Mouse (Mus musculus) c-Kit-positive CD71-positive TER-119-negative erythroid progenitor cells, embryonic 14.5 days (primary cell): Measurements from ENCODE around the gene Tor1aip1.
A peak's percentile ranks its signal among the peaks of the same experiment; 100 is the strongest.

ENCODE experiments used
- DNase-seq: peaks from one replicate; pipeline ENCODE4 v3.0.0-alpha.2; 2013; ENCODE audit warnings: low read depth

Tor1aip1 gene

GRCm38 (mm10) chr1:156035930-156036737 is at the start of gene Tor1aip1:
TSS of gene Tor1aip1 (minus strand) at chr1:156036480.
- DNase-seq, result peak; percentile 92

- DNase-seq, result peak; percentile 53
Observed at GRCm38 (mm10) chr1:156085770-156086169, 49.5 kb upstream of the Tor1aip1 start.

DNA sequence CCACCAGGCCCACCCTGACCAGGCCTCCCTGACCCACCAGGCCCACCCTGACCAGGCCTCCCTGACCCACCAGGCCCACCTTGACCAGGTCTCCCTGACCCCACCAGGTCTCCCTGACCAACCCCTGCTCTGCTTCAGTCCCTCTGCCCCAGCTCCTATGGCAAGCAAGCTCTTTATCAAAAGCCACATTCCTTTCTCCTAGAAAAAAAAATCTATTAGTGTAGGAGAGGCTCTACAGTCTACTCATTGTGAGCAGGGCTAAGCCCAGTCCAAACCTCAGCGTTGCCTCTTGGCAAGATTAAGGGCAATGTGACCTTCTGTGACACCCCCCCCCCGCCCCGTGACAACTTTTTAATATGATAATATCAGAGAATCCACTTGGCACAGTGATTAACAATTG is 48.3 kb upstream of the Tor1aip1 start:
- DNase-seq, result no peak

DNA sequence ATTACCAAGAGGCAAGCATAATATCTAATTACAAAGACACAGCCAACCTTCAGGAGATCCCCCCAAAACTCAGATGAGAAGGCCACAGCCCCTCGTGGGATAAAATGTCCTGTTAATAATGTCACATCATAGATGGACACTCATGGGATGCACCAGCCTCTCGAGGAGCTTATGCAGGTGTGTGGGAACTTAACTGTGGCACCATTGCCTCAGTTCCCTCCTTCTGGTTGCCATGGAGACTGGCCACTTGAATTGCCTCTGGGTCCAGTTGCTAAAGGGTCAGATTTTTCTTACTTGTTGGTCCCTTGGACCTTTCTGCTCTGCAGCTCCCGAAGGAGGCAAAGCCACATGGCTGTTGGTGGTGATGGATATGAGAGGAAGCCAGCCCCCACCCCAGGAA is 41.4 kb upstream of the Tor1aip1 start:
- no peak for DNase-seq

DNA sequence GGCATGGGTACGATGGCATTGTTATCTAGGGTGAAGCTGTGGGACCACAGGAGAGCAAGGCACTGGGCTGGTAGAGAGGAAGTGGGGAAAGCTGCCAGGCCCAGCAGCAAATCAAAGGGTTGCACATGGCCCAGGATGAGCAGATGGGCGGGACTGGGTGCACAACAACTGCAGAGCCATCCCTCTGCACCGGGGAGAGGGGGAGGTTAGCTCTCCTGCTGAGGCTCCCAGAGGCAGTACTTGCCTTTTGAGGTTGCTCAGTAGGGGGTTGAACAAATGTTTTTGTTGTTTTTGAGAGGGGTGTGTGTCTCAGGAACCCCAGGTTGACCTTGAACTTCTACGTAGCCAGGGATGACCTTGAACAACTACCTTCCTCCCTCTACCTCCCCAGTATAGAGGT is 40.2 kb upstream of the Tor1aip1 start:
- no peak for DNase-seq

GRCm38 (mm10) chr1:156074575-156074974 is 38.3 kb upstream of the Tor1aip1 start:
- no peak for DNase-seq

- no peak for DNase-seq
Observed at GRCm38 (mm10) chr1:156073169-156073821, 37.0 kb upstream of the Tor1aip1 start.

- DNase-seq, result no peak
Observed at GRCm38 (mm10) chr1:156070106-156070505, 33.8 kb upstream of the Tor1aip1 start.

GRCm38 (mm10) chr1:156066133-156066532 is 29.9 kb upstream of the Tor1aip1 start:
- DNase-seq, result no peak

GRCm38 (mm10) chr1:156062193-156062592 is 25.9 kb upstream of the Tor1aip1 start:
- DNase-seq, result no peak

DNA sequence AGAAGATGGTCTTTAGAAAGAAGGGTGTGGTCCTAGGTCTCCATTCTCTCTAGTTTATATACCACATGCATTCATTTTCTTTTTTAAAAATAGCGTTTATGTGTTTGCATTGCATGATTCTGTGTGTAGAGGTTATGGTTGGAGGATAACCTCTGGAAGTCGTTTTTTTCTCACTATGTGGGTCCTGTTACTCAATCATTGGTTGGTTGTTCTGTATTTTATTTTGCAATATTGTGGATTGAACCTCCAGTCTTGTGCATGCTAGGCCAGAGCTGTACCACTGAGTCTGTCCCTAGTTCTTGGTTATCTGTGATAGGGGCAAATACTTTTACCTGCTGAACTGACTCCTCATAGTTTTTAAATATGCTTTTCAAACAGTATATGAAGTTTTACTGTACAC is 21.9 kb upstream of the Tor1aip1 start:
- DNase-seq, result no peak

- DNase-seq, result no peak
Observed at GRCm38 (mm10) chr1:156046688-156047087, 10.4 kb upstream of the Tor1aip1 start.

GRCm38 (mm10) chr1:156044211-156044611 is 7.9 kb upstream of the Tor1aip1 start:
- DNase-seq, result no peak

- DNase-seq, result peak; percentile 55
Observed at GRCm38 (mm10) chr1:156043027-156043426, 6.7 kb upstream of the Tor1aip1 start.

GRCm38 (mm10) chr1:156042481-156042880 is 6.2 kb upstream of the Tor1aip1 start:
- no peak for DNase-seq

GRCm38 (mm10) chr1:156041451-156042241 is 5.4 kb upstream of the Tor1aip1 start:
- peak; percentile 31 for DNase-seq

- peak; percentile 95 for DNase-seq
Observed at GRCm38 (mm10) chr1:156040731-156041401, 4.6 kb upstream of the Tor1aip1 start.

DNA sequence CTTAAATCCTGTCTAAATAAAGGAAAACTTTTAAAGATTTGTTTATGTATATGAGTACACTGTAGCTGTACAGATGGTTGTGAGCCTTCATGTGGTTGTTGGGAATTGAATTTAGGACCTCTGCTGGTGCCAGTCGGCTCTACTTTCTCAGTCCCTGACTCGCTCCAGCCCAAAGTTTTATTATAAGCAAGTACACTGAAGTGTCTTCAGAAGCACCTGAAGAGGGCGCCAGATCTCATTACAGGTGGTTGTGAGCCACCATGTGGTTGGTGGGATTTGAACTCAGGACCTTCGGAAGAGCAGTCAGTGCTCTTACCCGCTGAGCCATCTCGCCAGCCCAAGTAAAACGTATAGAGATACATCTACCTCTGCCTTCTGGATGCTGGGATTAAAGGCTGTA is 3.7 kb upstream of the Tor1aip1 start:
- DNase-seq, result peak; percentile 11

- peak; percentile 74 for DNase-seq
Observed at GRCm38 (mm10) chr1:156037144-156037583, 884 bp upstream of the Tor1aip1 start.

DNA sequence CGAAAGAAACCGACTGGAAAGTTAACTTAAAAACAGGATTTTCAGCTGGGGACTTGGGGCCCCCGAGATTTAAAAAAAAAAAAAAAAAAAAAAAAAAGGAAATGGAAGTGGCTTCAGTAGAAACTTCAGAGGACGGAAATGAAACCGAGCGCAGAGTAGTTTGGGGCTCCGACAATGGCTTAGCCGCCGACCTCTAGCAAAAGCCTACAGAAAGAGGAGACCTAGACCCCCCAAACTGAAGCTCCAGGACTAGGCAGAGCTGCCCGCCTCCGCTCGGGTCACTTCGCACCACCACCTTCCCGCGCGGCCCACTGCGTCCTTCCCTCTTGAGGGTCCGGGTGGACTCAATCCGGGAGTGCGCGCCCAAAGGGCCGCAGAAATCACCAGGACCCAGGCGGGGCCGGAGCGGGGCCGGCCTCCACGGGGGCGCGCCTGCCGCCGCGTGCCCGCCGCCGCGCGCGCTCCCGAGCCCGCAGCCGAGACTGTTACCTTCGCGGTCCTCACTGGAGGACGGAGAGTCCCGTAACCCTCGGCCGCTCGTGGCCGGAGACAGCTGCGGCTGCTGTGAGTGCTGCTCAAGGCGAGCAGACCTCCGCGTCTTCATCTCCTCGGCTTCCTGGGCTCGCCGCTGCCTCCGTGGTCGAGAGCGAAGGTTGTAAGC is 881 bp downstream of the Tor1aip1 start, which contains the start of gene Tor1aip2:
Gene Tor1aip2, plus strand, starts transcription at position 135 of the 661 bp plus-strand sequence.
- peak; percentile 68 for DNase-seq

- peak; percentile 14 for DNase-seq
Observed at GRCm38 (mm10) chr1:156034661-156035060, 1.6 kb downstream of the Tor1aip1 start.
